Mouse (Mus musculus) myocyte (in vitro differentiated cells): ENCODE results near the gene Shisa7. TPM values are rescaled to one million over a fixed set of nuclear protein-coding genes. Genes with fewer than 3 reads are reported as not detected.
A peak's percentile ranks its signal among the peaks of the same experiment; 100 is the strongest.
"Not testable (repeated sequence)": the region's sequence is repeated elsewhere in the genome, so short reads cannot be mapped to it uniquely, and the experiment has no call there.

Experiments used
- H3K27me3 ChIP-seq: one replicate; pipeline ENCODE4 v1.6.1; 2011; ENCODE audit not compliant: control insufficient read depth, insufficient read depth, insufficient read length
- H3K36me3 ChIP-seq: one replicate; pipeline ENCODE4 v1.6.1; 2011; ENCODE audit not compliant: control insufficient read depth, insufficient read depth
- H3K4me2 ChIP-seq: one replicate; pipeline ENCODE4 v1.6.1; 2011; ENCODE audit warnings: low read depth, control low read depth
- H3K4me3 ChIP-seq: one replicate; pipeline ENCODE4 v1.5.1; 2011; ENCODE audit warnings: mild to moderate bottlenecking, control low read depth, moderate library complexity
- H3K79me2 ChIP-seq: one replicate; pipeline ENCODE4 v1.6.1; 2011; ENCODE audit not compliant: control insufficient read depth, insufficient read depth
- H3ac ChIP-seq: one replicate; pipeline ENCODE4 v1.6.1; 2011; ENCODE audit not compliant: control insufficient read depth, insufficient read length
- CEBPB ChIP-seq: IDR thresholded peaks from 2 replicates; pipeline ENCODE4 v1.6.1; 2011; ENCODE audit warnings: mild to moderate bottlenecking, moderate library complexity; ENCODE audit not compliant: poor library complexity, insufficient read depth, severe bottlenecking
- E2F4 ChIP-seq: IDR thresholded peaks from one replicate; pipeline ENCODE4 v1.6.1; 2011; ENCODE audit warnings: mild to moderate bottlenecking, control low read depth, moderate library complexity; ENCODE audit not compliant: insufficient read depth
- MAX ChIP-seq: IDR thresholded peaks from one replicate; pipeline ENCODE4 v1.6.1; 2011; ENCODE audit warnings: low read depth, mild to moderate bottlenecking, control low read depth
- MYOD1 ChIP-seq, 3 experiments: IDR thresholded peaks; one replicate each; pipeline ENCODE4 v1.6.1; 2011; ENCODE audit warnings: control low read depth in 2 of 3, low read depth in 2 of 3, mild to moderate bottlenecking in 2 of 3, moderate library complexity in 1 of 3; ENCODE audit not compliant: insufficient read length in 2 of 3, control insufficient read depth in 1 of 3
- MYOG ChIP-seq, 3 experiments: IDR thresholded peaks; one replicate each; pipeline ENCODE4 v1.6.1; 2011; ENCODE audit warnings: control low read depth in 2 of 3, low read depth in 2 of 3, mild to moderate bottlenecking in 2 of 3; ENCODE audit not compliant: insufficient read length in 2 of 3, control insufficient read depth in 1 of 3, insufficient read depth in 1 of 3
- POLR2A ChIP-seq: IDR thresholded peaks from one replicate; pipeline ENCODE4 v1.6.1; 2011; ENCODE audit warnings: low read depth, mild to moderate bottlenecking, control low read depth, moderate library complexity; ENCODE audit not compliant: insufficient read length
- POLR2AphosphoS2 ChIP-seq: IDR thresholded peaks from one replicate; pipeline ENCODE4 v1.6.1; 2011; ENCODE audit warnings: low read depth, control low read depth; ENCODE audit not compliant: insufficient read length
- REST ChIP-seq: IDR thresholded peaks from one replicate; pipeline ENCODE4 v1.6.1; 2011; ENCODE audit warnings: mild to moderate bottlenecking, control low read depth, moderate library complexity; ENCODE audit not compliant: insufficient read depth, insufficient read length
- TCF12 ChIP-seq: IDR thresholded peaks from one replicate; pipeline ENCODE4 v1.6.1; 2011; ENCODE audit warnings: mild to moderate bottlenecking, control low read depth; ENCODE audit not compliant: poor library complexity, insufficient read depth, severe bottlenecking
- TCF3 ChIP-seq: IDR thresholded peaks from one replicate; pipeline ENCODE4 v1.6.1; 2011; ENCODE audit warnings: low read depth, control low read depth; ENCODE audit not compliant: insufficient read length
- USF1 ChIP-seq: IDR thresholded peaks from one replicate; pipeline ENCODE4 v1.6.1; 2011; ENCODE audit warnings: low read depth, mild to moderate bottlenecking, control low read depth, moderate library complexity
- polyA plus RNA-seq: library from polyadenylated mRNA; unstranded; fragments of >200 nt; fragmentation: generic; extraction: Trizol; gene quantifications from one replicate; pipeline ENCODE4 v1.2.1, GENCODE M21; 2012; ENCODE audit warnings: missing spikeins

Gene Shisa7
- polyA plus RNA-seq, 1 experiment, result not detected

DNA sequence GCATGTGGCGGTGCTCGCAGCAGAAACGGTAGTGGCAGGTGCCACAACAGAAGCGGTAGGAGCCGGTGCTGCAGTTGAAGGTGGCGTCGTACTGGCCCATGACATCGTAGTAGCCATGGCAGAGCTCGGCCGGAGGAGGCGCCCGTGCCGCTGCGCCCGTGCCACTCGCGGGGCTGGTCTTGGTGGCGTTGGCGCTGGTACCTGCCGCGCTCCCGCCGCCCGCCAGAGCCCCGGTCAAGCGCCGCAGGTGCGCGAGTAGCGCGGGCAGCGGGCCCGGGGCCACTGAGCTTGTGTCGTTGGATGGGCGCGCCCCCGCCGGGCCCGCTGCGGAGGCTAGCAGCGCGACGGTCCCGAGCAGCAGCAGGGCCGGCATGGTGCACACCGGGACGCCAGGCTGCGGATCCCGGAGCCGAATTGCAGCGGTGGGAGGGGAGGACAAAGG is 8.1 kb downstream of the Shisa7 start:
- H3K4me2 ChIP-seq, result no peak overlapping the region
- H3K79me2 ChIP-seq, result no peaks in the 10 kb centered on the region
- H3K36me3 ChIP-seq, result no peaks in the 10 kb centered on the region
- no peak overlapping the region for H3K4me3 ChIP-seq
- TF ChIP-seq USF1 (no peak), MAX (no peak), POLR2A (no peak), CEBPB (no peak), MYOG (IDR thresholded peaks at IDR 0.05; ENCODE audit: control insufficient read depth in 1 of 3, insufficient read depth in 1 of 3, insufficient read length in 2 of 3, low read depth in 2 of 3) (no peak), TCF3 (no peak), REST (no peak)
- H3ac ChIP-seq, result no peak overlapping the region
- peaks cover 25% of the 10 kb centered on the region for H3K27me3 ChIP-seq

DNA sequence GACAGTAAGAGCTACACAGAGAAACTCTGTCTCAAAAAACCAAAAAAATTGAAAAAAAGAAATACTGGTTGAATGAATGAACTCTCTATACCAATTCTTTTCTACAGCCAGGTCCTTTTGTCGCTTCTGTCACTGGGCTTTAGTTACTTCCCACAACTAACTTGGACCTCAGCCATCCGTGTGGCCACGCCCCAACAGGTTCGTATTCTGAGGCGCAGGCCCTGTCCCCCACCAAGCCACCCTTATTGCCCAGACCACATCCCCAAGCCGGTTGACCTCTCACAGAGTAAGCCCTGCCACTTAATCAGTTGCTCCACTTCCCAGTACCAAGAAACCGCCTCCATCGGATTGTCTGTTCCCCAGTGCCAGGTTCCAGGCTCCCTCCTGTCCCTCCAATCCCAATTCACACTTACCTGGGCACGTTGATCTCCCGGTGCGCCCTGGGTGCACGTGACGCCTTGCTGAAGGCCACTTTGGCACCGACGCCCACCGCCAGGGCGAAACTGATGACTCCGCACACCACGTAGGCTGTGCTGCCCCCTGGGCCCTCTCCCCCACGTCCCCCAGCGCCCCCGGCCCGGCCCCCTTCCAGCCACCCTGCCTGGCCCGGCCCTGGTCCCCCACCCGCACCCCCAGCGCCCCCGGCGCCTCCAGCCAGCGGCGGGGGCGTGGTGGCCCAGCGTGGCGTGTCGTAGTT is 8.7 kb downstream of the Shisa7 start:
- Histone ChIP-seq H3ac (no peak overlapping the region), H3K4me3 (no peak overlapping the region), H3K36me3 (no peaks in the 10 kb centered on the region), H3K79me2 (no peaks in the 10 kb centered on the region), H3K27me3 (peaks cover 23% of the 10 kb centered on the region), H3K4me2 (no peak overlapping the region)
- no peak for TF ChIP-seq TCF12
- no peak for TF ChIP-seq CEBPB
- TF ChIP-seq USF1, result no peak
- TF ChIP-seq REST, result no peak
- TF ChIP-seq E2F4, result no peak

DNA sequence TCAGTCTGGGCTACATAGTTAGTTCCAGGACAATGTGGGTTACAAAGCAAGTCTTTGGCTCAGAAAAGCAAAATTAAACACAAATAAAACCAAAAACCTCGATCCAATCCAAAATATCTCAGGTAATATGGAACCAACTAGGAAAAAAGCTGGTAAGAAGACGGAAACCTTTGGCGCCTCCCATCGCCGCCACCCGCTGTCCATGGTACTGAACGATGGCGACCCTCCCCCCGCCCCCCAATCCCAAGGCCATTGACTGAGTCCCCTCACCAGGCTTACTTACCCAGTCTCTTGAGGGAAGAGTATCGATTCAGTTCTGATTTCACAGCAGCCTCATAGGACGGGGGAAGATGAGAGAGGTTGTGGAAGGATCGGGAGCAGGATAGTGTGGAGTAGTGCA is 14.0 kb downstream of the Shisa7 start:
- Histone ChIP-seq H3K4me3 (no peak overlapping the region), H3K4me2 (no peak overlapping the region), H3K27me3 (peaks cover 6% of the 10 kb centered on the region), H3ac (no peak overlapping the region), H3K79me2 (no peaks in the 10 kb centered on the region), H3K36me3 (no peaks in the 10 kb centered on the region)
- TF ChIP-seq MYOD1 (IDR thresholded peaks at IDR 0.05; ENCODE audit: control insufficient read depth in 1 of 3, insufficient read length in 2 of 3, low read depth in 2 of 3) (no peak), USF1 (no peak), MAX (no peak), REST (peak; percentile 62), TCF3 (no peak)

DNA sequence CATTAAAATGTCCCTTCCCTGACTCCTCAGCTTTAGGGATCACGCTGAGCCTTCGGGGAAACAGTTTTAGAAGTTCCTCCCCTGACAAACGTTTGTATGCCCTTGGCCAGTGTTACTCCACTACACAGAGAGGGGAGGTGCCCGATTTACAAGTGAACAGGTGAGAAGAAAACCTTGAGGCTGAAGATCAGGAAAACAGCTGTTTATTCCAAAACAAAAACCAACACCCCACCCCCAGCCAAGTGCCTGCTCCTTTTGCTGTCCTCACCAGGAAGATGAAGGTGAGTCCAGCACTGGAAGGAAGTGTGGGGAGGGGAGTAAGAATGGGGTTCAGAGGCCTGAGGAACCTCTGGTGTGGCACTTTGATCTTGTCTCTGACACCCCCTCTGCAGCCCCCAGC is 19.1 kb downstream of the Shisa7 start:
- TF ChIP-seq USF1, result no peak
- Histone ChIP-seq H3K79me2 (no peaks in the 10 kb centered on the region), H3K36me3 (no peaks in the 10 kb centered on the region), H3K4me3 (no peak overlapping the region), H3K27me3 (no peaks in the 10 kb centered on the region), H3ac (no peak overlapping the region), H3K4me2 (no peak overlapping the region)

DNA sequence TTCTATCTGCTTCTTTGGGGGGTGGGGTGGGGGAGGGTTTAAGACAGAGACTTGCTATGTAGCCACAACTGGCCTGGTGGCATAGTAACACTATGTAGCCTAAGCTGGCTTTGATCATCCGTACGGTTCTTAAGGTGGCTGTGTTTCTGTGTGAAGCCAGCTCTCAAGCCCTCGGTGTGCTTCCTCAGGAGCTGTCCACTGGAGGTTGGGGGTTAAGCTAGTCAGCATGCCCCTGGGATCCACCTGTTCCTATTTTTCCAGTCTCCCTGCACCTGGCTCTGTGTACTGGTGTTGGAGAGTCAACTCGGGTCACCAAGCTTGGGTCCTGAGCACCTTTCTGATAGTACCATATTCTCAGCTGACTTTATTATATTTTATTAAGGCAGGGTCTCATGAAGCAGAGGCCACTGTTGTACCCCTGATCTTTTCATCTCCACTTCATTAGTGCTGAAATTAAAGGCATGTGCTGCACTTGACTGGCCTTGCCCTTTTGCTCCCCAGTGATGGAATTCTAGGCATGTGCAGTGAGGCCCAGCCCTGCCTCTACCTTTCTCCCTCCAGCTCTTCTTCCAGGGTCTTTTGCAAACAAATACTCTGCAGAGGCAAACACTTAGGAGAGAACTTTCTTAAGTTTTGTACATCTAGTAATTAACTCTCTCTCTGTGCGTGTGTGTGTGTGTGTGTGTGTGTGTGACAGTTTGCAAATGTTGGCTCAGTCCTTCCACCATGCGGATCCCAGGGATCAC is 22.2 kb downstream of the Shisa7 start:
- TF ChIP-seq REST (no peak), TCF3 (no peak), MAX (no peak)
- Histone ChIP-seq H3ac (no peak overlapping the region), H3K4me3 (no peak overlapping the region), H3K4me2 (no peak overlapping the region), H3K27me3 (no peaks in the 10 kb centered on the region), H3K79me2 (no peaks in the 10 kb centered on the region), H3K36me3 (no peaks in the 10 kb centered on the region)

DNA sequence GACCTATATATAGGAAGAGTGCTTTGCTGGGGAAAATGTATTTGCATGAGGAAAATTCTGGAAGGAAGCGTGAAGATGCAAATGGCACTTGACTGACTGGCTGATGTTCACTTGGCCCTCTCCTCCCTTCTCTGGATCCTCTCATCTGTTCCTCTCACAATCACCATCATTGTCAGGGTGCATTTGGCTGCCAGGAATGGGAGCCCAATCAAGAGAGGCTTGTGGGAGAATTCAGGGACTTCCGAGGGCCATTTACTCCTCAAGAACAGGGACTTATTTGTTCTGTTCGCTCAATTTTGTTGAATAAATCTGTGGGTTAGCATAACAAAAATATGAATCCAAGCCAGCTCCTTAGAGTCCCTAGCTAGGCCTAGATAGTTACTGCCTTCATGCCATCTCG is 22.8 kb downstream of the Shisa7 start:
- Histone ChIP-seq H3ac (no peak overlapping the region), H3K4me2 (no peak overlapping the region)
- no peak for TF ChIP-seq MYOG (IDR thresholded peaks at IDR 0.05; ENCODE audit: control insufficient read depth in 1 of 3, insufficient read depth in 1 of 3, insufficient read length in 2 of 3, low read depth in 2 of 3)
- no peak for TF ChIP-seq TCF12
- TF ChIP-seq MAX, result no peak
- no peak for TF ChIP-seq CEBPB
- no peak for TF ChIP-seq E2F4
- TF ChIP-seq USF1, result no peak
- TF ChIP-seq REST, result no peak
- no peak for TF ChIP-seq POLR2AphosphoS2
- no peak for TF ChIP-seq TCF3
- TF ChIP-seq MYOD1 (IDR thresholded peaks at IDR 0.05; ENCODE audit: control insufficient read depth in 1 of 3, insufficient read length in 2 of 3, low read depth in 2 of 3), result no peak
- no peak for TF ChIP-seq POLR2A

DNA sequence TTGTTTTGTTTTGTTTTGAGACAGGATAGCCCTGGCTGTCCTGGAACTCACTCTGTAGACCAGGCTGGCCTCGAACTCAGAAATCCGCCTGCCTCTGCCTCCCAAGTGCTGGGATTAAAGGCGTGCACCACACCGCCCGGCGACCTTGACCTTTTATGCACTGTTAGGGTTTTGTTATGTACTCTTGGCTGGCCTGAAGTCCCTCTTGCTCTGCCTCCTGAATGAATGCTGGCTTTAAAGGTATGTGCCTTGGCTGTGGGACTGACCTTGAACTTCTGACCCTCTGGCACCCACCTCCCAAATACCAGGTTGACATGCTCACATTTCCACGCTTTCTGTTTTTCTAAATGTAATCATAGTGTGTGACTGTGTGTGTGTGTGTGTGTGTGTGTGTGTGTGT is 23.6 kb downstream of the Shisa7 start:
- not testable (repeated sequence) for H3K4me3 ChIP-seq, H3K4me2 ChIP-seq, H3K36me3 ChIP-seq, H3K79me2 ChIP-seq, H3ac ChIP-seq, H3K27me3 ChIP-seq

More for the DNA sequence above, 22.8 kb downstream of the Shisa7 start:
- Histone ChIP-seq H3K36me3 (no peaks in the 10 kb centered on the region), H3K4me3 (no peak overlapping the region), H3K27me3 (no peaks in the 10 kb centered on the region), H3K79me2 (no peaks in the 10 kb centered on the region)
